Mouse (Mus musculus): ENCODE results near the gene Zfp146.
"Not testable (repeated sequence)": the region's sequence is repeated elsewhere in the genome, so short reads cannot be mapped to it uniquely, and the experiment has no call there.

Zfp146 gene

DNA sequence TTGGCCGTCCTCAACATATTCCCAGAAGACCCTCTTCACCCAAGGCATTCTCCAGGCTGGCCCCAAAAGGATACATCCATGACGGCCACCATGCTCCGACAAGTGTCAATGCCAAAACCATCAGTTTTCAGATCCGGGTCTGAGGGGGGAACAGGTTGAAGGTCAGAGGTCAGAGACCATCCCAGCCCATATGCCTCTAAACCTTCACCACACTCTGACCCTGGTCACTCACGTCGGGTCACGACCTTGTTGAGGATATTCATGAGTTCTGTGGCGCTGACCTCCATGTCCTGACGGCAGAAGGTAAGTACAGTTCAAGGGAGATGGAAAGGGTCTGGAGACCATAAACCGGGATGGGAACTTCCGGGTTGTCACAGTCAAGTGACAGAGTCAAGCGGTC lies 22.5 kb upstream of the Zfp146 start:
- ATAC-seq (ENCODE audit: low TSS enrichment): no peak

DNA sequence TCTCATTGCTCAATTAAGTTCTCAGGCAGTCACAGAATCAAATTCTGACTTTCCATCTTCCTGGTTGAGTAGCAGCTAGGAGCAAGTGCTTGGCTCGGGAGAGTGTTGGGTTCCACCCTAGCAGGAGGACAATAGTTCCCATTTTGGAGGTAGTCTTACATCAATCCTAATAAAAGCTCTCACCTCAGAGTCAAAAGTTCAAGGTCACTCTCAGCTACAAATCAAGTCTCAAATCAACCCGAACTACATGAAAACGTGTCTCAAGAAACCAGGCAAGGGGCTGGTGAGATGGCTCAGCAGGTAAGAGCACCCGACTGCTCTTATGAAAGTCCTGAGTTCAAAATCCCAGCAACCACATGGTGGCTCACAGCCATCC lies 19.6 kb upstream of the Zfp146 start:
- no peak for ATAC-seq (ENCODE audit: low TSS enrichment)

DNA sequence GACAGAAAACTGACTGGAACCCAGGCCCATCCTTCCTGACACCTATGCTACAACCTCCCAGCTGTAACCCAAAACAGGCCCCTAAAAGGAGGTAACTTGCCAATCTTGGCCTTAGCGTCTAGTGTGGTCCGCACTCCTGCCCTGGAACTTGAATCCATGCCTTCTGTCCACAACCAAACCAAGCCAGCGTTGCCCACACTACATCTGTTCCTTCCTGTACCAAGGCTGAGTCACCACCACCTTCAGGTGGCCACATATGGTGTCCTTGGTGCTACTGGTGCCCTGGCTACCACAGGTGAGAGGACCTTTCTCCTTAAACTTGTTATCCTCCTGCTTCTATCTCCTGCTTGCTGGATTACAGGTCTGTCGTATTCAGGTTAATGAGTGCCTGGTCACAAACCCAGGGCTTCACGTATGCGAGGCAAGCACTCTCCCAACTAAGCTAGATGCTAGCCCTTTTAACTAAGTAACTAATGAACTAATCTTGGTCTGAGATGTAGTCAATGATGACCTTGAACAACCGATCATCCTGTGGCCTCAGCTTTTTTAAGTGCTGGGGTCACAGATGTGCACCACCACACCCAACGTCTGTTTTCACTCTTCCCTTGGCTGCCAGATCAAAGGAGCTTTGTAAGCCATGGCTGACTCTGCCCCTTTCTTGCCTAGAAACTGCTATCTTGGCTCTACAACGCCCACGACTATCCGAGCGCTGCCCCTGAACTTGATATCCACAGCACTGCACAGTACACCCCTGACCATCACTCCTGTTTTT lies 19.0 kb upstream of the Zfp146 start:
- ATAC-seq (ENCODE audit: low TSS enrichment): no peak

DNA sequence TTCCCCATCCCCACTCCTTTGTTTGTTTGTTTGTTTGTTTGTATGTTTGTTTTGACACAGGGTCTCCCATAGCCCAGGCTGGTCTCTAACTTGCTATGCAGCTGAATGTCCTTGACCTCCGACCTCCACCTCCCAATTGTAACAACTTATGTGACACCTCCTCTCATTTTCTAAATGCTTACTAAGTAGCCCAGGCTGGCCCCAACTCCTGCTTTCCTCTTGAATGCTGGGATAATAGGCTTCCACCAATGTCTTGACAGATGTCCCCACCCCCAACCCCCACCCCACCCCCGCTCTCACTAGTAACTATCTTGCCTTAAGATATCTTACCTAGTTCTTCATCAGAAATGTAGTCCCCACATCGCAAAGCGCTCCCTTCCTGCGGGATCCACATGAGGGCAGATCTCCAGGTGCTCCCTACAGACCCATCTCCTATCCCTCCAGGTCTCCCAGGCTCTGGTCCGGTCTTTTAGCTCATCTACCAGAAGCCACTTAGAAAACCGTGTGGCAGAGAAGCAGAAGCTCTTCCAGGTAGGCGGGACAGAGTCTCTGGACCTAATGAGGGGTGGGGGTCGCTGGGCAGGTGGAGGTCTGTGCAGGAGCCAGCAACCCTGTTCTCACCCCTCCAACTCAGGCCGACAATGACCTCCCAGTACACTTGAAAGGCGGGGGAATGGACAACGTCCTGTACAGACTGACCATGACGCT lies 15.2 kb upstream of the Zfp146 start:
- ATAC-seq (ENCODE audit: low TSS enrichment): no peak

DNA sequence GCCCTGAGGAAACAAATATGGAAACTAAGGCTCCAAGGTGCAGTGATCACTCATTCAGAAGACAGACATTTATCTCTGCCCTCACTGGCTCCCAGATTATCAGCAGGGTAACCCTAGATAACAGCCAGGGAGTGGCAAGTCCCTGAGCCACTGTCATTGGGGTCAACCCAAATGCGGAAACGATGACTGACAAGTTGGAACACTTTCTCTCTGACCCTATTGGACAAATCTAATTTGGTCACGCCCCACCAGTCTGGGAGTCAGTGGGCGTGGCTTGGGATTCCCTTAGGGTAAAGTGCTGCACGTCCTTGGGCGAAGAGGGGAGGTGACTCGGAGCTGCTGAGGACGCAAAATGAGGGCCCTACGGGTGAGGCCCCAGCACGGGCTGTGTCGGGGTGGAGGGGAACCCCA lies 14.3 kb upstream of the Zfp146 start, which contains the start of gene Cox7a1:
Gene Cox7a1, plus strand, starts transcription at position 266 of the 411 bp plus-strand sequence.
- ATAC-seq (ENCODE audit: low TSS enrichment): no peak; the same call in 1 of the 2 replicates

DNA sequence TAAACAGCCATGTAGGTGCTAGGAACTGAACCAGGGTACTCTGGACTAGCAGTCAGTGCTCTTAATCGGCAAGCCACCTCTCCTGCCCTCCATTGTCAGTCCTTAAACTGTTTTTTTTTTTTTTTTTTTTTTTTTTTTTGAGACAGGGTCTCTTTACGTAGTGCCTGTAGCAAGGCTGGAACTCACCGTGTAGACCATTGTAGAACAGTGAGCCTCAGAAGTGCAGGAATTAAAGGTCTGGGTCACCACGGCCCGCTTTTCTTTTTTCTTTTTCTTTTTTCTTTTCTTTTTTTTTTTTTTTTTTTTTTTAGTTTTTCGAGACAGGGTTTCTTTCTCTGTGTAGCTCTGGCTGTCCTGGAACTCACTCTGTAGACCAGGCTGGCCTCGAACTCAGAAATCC lies 13.6 kb upstream of the Zfp146 start:
- ATAC-seq (ENCODE audit: low TSS enrichment): not testable (repeated sequence)

DNA sequence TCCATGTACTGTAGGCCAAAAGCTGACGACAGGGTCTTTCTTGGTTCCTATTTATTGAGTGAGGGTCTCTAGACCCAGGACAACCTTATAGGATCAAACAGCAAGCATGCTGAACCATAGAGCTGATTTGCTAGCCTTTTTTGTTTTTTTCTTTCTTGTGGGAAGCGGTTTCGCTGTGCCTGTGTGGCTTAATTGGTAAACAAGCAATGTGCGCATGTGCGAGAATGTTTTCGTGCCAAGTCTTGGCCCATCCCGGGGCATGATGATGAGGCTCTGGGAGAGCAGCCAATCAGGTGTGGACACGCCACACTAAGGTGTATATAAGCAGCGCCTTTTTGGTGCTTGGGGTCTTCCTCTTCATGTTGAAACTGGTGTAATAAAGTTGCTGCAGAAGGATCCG lies 12.4 kb upstream of the Zfp146 start:
- ATAC-seq (ENCODE audit: low TSS enrichment): not testable (repeated sequence)

DNA sequence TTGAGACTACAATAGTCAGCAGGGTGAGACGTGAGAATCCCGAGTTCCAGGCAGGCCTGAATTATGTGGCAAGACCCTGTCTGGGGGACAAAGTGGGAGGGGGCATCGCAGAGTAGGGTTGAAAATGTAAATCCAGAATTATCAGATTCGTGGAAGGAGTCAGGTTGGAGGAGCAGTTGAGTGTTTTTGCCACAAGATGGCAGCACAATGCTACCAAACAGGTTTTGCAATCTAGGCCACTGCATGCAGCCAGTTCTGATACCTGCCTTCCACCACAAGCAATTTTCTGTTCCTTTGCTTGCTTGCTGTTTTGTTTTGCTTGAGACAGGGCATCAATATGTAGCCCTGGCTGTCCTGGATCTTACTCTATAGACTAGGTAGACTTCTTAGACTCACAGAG lies 11.8 kb upstream of the Zfp146 start:
- ATAC-seq (ENCODE audit: low TSS enrichment): peak; percentile 81

DNA sequence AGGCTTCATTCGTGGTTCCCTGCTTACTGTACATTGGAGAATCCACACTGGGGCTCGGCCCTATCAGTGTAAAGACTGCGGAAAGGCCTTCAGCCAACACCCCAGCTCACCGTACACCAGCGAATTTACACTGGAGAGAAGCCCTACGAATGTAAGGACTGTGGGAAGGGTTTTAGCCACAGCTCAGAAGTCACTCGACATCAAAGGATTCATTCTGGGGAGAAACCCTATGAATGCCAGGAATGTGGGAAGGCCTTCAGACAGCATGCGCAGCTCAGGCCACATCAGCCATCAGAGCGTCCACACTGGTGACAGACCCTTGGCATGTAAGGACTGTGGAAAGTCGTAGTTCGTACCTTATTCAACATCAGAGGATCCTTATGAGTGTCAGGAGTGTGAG lies 8.7 kb upstream of the Zfp146 start:
- ATAC-seq (ENCODE audit: low TSS enrichment): no peak

DNA sequence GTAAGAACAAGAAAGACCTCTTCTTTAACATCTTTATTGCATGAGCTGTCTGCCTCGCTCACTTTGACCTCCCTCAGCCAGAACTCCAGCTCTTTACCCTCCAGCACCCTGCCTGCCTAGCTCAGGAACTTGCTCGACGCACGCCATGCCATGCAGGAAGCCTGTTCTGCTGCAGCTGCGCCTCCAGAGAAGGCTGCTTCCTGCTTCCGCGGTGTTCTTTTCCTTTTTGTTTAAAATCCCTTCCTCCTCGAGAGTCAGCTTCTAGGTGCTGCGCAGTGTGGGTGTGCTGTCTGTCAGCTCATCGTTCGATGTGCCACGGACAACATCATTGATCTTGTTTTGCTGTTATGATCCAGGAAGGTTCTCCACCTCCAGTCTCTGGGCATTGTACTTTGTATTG lies 6.9 kb upstream of the Zfp146 start:
- ATAC-seq (ENCODE audit: low TSS enrichment): no peak

DNA sequence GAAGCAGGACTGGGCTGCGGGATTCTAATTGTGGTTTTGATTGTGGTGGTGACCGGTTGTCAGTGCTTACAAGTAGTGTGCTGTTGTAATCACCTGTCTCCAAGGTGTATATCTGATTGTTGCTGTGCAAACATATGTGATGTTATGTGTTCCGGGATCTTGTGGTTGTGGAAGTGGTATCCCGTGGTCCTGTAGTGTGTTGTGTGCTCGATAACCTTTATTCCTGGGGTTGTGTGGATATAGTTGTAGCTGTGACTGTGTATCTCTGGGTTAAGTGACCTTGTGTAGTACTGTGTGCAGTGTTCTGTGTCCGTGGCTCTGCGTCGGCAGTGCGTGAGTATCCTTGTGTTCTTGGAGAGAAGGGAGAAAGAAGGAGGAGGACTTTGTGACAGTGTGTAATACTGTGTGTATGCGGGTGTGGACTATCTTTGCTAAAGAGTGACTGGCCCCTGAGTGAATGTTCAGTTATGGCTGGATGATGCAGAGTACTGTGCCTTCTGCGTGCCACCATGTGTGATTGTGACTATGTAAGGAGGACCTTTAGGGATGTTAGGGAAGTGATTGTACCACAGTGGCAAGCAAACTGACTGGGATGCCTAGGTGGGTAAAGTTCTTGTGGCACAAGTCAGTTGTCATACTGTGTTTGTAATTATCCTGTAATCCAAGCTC lies 867 bp upstream of the Zfp146 start:
- peak; percentile 3; the same call in 1 of the 2 replicates for ATAC-seq (ENCODE audit: low TSS enrichment)

DNA sequence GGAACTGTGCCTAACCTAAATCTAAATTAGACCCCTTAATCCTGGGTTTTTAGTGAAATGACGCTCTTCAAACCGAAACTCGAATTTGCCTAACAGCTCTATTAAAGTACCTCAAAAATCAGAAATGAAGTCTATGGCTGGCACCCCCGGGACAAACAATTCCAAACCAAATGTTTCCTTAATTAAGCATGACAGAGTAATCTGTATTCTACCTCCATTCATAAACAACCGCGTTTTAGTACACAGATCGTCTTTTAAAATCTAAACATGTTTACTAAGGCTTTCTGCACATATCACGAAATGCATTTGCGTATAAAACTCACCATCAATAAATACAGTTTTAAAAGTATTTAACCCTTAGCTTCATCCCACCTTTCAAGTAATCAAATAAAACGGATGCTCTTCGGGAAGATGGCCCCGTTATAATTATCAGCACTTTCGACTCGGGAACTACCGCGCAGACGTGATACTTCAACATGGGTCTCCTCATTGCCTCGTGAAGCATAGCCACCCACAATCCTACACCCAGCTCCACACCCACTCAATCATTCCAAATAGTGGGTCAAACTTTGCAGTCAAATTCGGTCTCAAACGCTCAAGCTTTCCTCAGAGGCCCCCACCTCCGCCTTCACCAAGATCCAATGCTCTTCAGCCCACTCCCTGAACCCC lies 502 bp downstream of the Zfp146 start:
- ATAC-seq (ENCODE audit: low TSS enrichment): 0 out of 2 replicates have a peak, but pooled peaks have one; percentile 8

DNA sequence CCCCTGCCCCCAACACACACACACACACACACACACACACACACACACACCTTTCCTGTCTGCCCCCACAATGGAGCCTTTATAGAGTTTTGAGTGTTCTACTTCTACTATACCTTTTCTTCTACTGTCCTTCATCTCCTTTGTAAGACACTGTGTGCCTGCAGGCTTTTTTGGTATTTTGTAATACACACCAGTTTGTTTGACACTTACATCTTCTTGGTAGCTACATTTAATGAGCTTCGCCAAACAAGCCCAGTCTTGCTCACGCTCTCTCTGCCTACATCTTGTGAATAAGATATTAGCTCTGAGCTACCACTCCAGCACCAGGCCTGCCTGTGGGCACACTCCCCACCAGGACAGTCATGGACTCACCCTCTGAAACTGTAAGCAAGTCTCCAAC lies 4.8 kb downstream of the Zfp146 start:
- no peak for ATAC-seq (ENCODE audit: low TSS enrichment)

DNA sequence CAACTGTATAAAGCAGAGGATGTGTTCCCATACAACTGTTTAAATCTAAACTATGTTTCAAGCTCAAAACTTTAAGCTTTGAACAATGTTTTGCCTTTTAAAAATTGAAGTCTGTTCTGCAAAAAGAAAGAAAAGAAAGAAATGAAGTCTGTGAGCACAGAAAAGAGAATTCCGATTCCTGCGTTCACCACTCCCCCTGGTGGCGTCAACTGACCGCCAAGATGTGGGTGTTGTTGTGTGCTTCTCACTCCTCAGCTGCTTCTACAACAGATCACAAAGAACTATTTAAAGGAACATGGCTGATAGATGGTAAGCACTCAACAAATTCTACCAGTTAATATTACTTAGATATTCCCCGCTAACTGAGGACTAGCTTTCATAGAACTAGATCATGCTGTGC lies 6.4 kb downstream of the Zfp146 start:
- ATAC-seq (ENCODE audit: low TSS enrichment): no peak

DNA sequence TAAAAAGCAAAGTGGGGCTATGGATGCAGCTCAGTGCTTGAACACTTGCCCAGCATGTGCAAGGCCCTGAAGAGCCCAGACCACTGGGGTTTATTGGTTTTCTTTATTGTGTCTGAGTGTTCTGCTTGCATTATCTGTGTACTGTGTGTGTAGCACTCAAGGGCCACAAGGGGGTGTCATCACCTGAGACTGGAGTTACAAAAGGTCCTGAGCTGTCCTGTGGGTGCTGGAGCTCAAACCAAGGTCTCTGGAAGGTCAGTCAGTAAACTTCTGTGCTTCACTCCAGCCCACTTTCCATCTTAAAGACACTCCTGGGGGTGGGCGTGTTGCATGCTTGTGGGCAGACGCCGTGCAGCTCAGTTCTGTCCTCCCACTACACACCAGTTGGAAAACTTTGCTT lies 14.0 kb downstream of the Zfp146 start:
- ATAC-seq (ENCODE audit: low TSS enrichment): no peak

DNA sequence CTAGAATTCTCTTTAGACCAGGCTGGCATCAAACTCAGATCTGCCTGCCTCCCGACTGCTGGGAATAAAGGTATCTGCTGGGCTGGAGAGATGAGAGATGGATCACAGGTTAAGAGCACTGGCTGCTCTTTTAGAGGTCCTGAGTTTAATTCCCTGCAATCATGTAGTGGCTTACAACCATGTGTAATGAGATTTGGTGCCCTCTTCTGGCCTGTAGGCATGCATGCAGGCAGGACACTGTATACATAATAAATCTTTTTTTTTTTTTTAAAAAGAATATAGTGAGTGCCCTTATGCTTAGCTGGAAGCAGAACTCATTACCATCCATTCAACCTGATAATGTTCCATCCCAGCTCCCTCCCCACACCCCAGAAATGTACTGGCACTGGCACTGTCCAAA lies 15.5 kb downstream of the Zfp146 start:
- no peak for ATAC-seq (ENCODE audit: low TSS enrichment)

DNA sequence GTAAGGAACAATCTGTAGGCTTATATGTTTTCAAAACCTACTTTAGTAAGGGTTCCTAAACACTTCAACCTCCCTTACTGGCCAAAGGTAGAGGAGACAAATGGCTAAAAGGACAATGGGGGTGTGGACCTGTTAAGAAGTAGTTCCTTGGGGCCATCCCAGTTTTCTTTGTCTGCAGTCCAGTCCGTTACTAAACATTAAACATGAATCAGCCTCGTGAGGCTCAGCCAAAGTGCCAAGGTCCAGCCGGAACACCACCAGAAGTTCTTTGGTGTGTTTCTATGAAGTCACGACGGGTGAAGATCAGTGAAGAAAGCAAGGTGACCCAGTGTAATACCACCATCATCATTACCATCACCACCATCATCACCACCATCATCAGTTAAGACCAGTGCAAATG lies 22.5 kb downstream of the Zfp146 start:
- ATAC-seq (ENCODE audit: low TSS enrichment): no peak

DNA sequence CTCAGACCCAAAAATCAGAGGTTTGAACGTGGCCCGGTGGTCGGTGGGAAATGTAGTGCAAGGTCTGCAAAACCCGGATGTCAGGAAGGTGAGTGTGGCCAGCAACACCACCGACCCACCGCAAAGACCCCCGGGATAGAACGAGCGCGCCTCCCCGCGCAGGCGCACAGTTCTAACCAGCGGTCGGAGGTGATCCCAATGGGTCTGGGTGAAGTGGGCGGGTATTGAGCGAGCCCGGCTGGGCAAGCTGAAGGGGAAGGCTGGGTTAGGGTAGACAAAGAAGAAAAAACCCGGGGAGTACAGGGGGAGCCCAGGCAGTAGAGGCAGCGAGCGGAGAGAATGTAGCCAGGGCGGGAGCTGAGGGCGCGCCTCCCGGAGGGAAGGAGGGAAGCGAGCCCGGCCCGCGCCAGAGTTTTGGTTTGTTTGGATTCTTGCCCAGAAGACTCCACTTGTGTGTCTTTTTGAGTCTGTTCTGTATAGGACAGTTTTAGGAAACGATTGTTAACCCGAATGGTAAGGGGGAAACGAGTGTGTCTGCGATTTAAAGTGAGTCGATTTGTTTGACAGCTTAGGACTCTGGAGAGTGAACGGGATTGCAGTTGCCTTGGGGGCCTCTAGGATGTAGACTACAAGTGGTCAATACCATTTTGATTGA lies 25.9 kb downstream of the Zfp146 start:
- peak; percentile 62 for ATAC-seq (ENCODE audit: low TSS enrichment)

DNA sequence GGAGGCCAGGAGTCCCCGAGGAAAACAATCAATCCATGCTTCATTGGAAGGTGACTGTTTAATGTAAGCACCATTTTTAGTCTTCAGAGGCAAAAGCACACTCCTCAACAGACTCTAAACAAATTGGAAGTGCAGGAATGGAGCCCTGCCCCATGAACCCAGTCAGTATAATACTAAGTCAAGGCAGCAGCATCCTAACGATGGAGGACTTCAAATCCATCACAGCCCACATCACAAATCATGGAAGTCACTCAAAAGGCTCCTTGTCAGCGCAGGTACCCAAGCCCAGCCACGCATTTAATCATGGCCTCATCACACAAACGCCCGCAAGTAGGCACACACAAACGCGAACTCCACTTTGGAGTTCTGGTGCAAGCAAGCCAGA lies 26.4 kb downstream of the Zfp146 start:
- no peak for ATAC-seq (ENCODE audit: low TSS enrichment)

DNA sequence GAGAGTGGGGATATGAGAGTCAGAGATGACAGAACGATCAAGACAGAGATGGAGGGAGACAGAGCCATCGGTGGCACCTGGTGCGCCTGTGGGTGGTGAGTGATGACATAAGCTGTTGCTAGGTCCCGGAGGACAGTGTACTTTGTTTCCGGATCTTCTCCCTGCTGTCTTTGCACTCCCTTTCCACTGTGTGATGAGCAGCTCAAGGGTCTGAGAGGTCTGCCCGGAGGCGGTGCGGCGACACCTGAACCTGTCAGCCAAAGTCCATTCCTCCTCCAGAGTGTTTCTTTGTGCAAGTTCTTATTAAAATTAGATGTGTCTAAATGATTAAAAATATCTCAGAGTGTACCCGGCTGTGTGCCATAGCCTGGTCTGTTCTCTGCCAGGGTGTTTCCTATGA lies 32.7 kb downstream of the Zfp146 start:
- ATAC-seq (ENCODE audit: low TSS enrichment): no peak; the same call in 1 of the 2 replicates

DNA sequence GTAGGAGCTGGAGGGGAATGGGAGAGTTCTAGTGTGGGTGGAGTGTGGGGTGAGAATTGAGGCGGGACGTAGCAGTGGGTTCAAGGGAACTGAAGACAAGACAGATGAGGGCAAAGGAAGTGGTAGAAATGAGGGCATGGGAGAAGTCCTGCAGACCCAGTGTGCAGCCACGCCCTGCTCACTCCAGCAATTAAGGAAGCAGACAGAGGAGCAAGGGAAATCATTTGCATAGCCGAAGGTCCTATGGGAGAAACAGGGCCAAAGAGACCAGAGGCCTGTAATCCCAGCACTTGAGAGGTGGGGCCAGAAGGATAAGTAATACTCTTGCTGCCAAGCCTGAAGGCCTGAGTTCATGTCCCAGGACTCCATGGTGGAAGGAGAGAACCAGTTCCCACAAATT lies 37.2 kb downstream of the Zfp146 start:
- no peak for ATAC-seq (ENCODE audit: low TSS enrichment)

DNA sequence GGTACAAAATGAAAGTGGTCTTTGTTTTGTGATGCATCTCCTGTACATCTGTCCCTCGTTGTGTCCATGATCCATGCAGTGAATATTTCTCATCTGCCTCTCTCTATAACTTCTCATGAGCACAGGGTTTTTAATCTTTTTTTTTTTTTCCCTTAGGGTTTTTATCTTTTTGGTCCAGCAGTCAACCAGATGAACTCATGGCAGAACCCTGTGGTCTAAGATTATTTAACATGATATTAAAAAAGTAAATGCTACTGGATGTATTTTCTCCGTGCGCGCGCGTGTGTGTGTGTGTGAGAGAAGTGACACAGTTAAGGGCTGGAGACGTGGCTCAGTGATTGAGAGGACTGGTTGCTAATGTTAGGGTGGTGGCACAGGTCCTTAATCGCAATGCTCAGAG lies 39.6 kb downstream of the Zfp146 start:
- ATAC-seq (ENCODE audit: low TSS enrichment): no peak
